Mouse (Mus musculus) heart, embryonic 14.5 days (tissue): ENCODE measurements at regions not wholly inside any gene's neighbourhood (a gene's known extent, or its start where the extent isn't known, plus 50 kb on each side); places are given as distances from the start of the nearest gene placed in this dataset.

Experiments used
- ATAC-seq: fragments of 200-750 bp; cut with Nextera tagmentation; 2 replicates; pipeline ENCODE4 v1.8.0; 2017; ENCODE audit warnings: low read depth, moderate TSS enrichment; ENCODE audit not compliant: insufficient number of reproducible peaks, insufficient read depth, low FRiP score
- H3K27ac ChIP-seq, 2 experiments: fragments of 200-500 bp in 1 of 2; fragments of 300-500 bp in 1 of 2; sonication (generic) in 1 of 2; replicated peaks in 1 of 2; 2 replicates each; pipeline ENCODE4 v1.5.1; 2012 to 2014; ENCODE audit warnings: low read depth in 2 of 2, low read length in 2 of 2, control low read depth in 1 of 2, mild to moderate bottlenecking in 1 of 2, mixed read lengths in 1 of 2; ENCODE audit not compliant: control insufficient read depth in 1 of 2, insufficient read depth in 1 of 2
- H3K27me3 ChIP-seq: fragments of 300-500 bp; sonication (generic); 2 replicates; pipeline ENCODE4 v1.6.1; 2014; ENCODE audit warnings: mild to moderate bottlenecking, low read length, control low read depth; ENCODE audit not compliant: control insufficient read depth, insufficient read depth
- H3K36me3 ChIP-seq: fragments of 300-500 bp; sonication (generic); 2 replicates; pipeline ENCODE4 v1.6.1; 2014; ENCODE audit warnings: mild to moderate bottlenecking, control low read depth, low read length, mixed read lengths; ENCODE audit not compliant: control insufficient read depth, insufficient read depth
- H3K4me1 ChIP-seq, 2 experiments: fragments of 200-500 bp in 1 of 2; fragments of 300-500 bp in 1 of 2; sonication (generic) in 1 of 2; 2 replicates each; pipeline ENCODE4 v1.6.1; 2012 to 2014; ENCODE audit warnings: low read length in 2 of 2, control low read depth in 1 of 2, mixed read lengths in 1 of 2; ENCODE audit not compliant: control insufficient read depth in 2 of 2, insufficient read depth in 2 of 2
- H3K4me2 ChIP-seq: fragments of 300-500 bp; sonication (generic); 2 replicates; pipeline ENCODE4 v1.6.1; 2014; ENCODE audit warnings: mild to moderate bottlenecking, low read length
- H3K4me3 ChIP-seq, 2 experiments: fragments of 200-500 bp in 1 of 2; fragments of 300-500 bp in 1 of 2; sonication (generic) in 1 of 2; 2 replicates each; pipeline ENCODE4 v1.5.1; 2012 to 2014; ENCODE audit warnings: low read length in 2 of 2, mild to moderate bottlenecking in 2 of 2, control low read depth in 1 of 2, low read depth in 1 of 2, moderate library complexity in 1 of 2; ENCODE audit not compliant: control insufficient read depth in 1 of 2, insufficient read depth in 1 of 2
- H3K9ac ChIP-seq: fragments of 300-500 bp; sonication (generic); 2 replicates; pipeline ENCODE4 v1.6.1; 2014; ENCODE audit warnings: mild to moderate bottlenecking, low read length
- H3K9me3 ChIP-seq: fragments of 300-500 bp; sonication (generic); 2 replicates; pipeline ENCODE4 v1.6.1; 2016; ENCODE audit warnings: low read length, control low read depth; ENCODE audit not compliant: control insufficient read depth
- WGBS: fragments of 180-500 bp; shearing (Covaris S2); extraction: QIAGEN DNeasy Blood & Tissue Kit; methylation state at CpG from one replicate; pipeline ENCODE4 v1.1.7; 2014; 5-methylcytosine and 5-hydroxymethylcytosine counted together

DNA sequence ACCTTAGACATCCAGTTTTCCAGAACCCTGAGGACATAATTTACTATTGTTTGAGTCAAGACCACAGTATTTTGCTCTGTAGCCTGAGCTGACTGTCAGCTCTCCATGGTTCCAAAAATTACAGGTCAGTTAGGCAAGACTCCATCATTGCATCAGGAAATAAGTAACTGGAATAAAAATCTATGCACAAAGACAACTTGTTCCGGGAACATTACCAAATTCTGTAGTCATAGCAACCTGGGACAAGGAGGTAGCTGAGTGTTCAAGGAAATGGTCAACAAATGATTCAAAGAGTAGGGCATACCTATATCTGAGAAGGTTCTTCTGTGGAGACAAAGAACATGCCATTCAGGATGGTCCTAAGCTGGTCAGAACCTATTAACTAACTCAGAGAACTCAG lies 867.3 kb downstream of the Kcnma1 start:
- no peaks in the 10 kb centered on the region for H3K36me3 ChIP-seq
- WGBS = 74% methylated on average over 1 of the region's 1 CpGs
- H3K4me3 ChIP-seq = no peak overlapping the region
- no peaks in the 10 kb centered on the region for H3K27me3 ChIP-seq
- no peaks in the 10 kb centered on the region for H3K9me3 ChIP-seq
- H3K9ac ChIP-seq = no peak overlapping the region
- no peak overlapping the region for H3K4me2 ChIP-seq
- H3K27ac ChIP-seq = no peak overlapping the region
- H3K4me1 ChIP-seq = no peaks in the 10 kb centered on the region
- no peak for ATAC-seq

DNA sequence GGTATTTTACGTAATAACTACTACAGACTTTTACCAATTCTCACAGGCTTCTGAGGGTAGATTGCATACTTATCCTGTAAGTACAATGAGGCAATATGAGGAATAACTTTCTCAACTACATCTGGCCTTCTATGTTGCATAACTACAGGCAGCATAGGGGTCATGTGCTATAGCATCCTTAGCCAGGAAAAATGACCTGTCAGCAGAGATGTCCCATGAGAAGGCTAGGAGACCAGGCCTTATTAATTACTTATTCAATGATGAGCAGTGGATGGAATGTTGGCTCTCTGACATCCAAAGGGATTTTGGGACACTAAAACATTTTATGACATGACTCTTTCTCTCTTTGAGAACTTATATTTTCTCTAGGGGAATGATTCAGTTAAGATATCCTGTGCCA lies 873.9 kb downstream of the Kcnma1 start:
- ATAC-seq = no peak
- 85% methylated on average over 1 of the region's 1 CpGs for WGBS
- H3K9me3 ChIP-seq = no peaks in the 10 kb centered on the region

DNA sequence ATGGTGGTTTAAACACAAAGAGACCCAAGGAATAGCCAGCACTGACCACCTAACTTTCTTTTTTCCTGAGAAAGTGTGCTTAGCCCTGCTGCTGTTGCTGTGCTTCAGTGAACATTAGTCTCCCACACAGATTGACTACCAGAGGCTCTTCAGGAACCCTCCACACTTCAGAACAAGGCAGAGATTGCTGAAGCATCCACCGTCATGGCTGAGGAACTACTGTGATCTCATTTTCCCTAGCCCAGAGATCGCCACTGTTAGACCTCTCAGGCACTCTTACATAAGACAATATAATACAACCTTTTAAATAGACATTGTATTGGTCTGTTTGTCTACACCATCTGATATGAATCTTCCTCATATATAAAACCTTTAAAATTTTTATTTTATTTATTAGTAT lies 879.6 kb downstream of the Kcnma1 start:
- H3K36me3 ChIP-seq = no peaks in the 10 kb centered on the region
- no peaks in the 10 kb centered on the region for H3K9me3 ChIP-seq
- no peak overlapping the region for H3K9ac ChIP-seq
- 84% methylated on average over 2 of the region's 2 CpGs for WGBS
- H3K4me2 ChIP-seq = no peak overlapping the region
- no peak overlapping the region for H3K27ac ChIP-seq
- no peaks in the 10 kb centered on the region for H3K4me1 ChIP-seq
- ATAC-seq = no peak
- no peaks in the 10 kb centered on the region for H3K27me3 ChIP-seq
- H3K4me3 ChIP-seq = no peak overlapping the region

More for the DNA sequence above, 873.9 kb downstream of the Kcnma1 start:
- Histone ChIP-seq H3K27me3 (no peaks in the 10 kb centered on the region), H3K4me1 (no peaks in the 10 kb centered on the region), H3K4me2 (no peak overlapping the region), H3K4me3 (no peak overlapping the region), H3K9ac (no peak overlapping the region), H3K36me3 (no peaks in the 10 kb centered on the region), H3K27ac (no peak overlapping the region)

DNA sequence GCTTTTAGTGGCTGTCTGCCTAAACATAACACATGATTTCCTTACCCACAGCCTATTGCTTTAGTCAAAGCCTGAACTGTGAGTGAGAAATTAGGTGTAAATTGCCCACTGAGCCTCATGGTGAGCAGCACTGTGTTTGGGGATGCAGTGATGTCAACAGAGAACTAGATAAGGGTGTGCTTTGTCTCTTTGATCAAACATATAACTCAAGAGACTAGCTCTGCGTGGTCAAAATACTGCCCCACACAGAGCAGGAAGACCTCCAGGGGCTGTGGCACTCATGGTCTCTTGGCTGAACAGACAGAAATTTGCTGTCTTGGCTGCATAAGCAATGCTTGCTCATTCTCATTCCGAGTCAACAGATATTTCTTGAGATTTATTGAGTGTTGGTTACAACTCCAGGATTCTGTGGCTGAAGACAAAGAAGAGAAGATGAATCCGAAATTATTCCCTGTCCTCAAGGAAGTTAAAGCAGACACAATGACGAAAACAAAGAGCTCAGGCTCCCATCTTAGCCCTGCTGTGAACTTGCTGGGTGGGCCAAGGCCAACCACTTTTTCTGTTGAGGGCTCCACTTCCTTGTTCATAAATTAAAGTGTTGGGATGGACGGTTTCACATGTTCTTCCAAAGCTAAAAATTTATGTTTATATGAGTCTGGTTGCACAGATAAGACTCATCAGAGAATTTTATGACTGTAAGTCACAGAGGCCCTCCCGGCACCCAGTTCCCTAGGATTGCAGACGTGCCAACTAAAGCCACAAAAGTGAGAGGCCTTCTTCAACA lies 882.4 kb downstream of the Kcnma1 start:
- H3K27ac ChIP-seq = no peak overlapping the region
- no peak overlapping the region for H3K4me2 ChIP-seq
- H3K4me1 ChIP-seq = no peaks in the 10 kb centered on the region
- no peak for ATAC-seq
- no peak overlapping the region for H3K9ac ChIP-seq
- H3K9me3 ChIP-seq = no peaks in the 10 kb centered on the region
- 64% methylated on average over 7 of the region's 7 CpGs for WGBS
- no peak overlapping the region for H3K4me3 ChIP-seq
- no peaks in the 10 kb centered on the region for H3K36me3 ChIP-seq
- H3K27me3 ChIP-seq = no peaks in the 10 kb centered on the region

DNA sequence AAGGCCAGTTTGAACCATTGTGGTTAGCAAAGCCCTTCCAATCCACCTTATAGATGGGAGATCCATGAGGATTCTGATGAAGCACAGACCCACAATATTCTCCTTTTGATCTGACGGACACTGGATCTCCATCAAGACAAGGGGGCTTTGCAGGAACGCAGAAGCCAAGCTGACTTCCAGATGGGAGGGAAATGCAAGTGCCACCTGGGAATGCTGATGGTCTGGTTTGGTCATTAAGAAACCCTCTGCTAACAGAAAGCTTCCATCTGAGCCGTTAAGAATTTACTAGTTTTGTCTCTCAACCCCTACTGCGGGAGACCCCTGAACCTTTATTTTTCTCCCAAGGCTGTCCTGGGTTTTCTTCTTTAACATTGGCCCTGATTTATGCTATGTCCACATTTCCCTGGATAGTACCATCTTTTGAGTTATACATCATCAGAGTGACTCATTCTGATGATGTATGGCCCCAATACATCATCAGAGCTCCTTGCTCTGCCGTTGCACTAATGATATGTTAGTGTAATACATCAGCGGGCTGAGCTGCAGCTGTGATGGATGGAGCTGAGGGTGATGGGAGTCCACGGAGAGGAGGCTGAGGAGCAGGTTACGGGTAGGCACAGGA lies 898.3 kb downstream of the Kcnma1 start:
- Histone ChIP-seq H3K4me3 (no peak overlapping the region), H3K4me1 (no peaks in the 10 kb centered on the region), H3K9me3 (no peaks in the 10 kb centered on the region), H3K36me3 (no peaks in the 10 kb centered on the region), H3K4me2 (no peak overlapping the region), H3K9ac (no peak overlapping the region), H3K27me3 (no peaks in the 10 kb centered on the region), H3K27ac (no peak overlapping the region)
- no peak for ATAC-seq
- 73% methylated on average over 8 of the region's 8 CpGs for WGBS

- no peak overlapping the region for H3K4me2 ChIP-seq
Observed at GRCm38 (mm10) chr14:23114910-23115309, 899.4 kb downstream of the Kcnma1 start.

DNA sequence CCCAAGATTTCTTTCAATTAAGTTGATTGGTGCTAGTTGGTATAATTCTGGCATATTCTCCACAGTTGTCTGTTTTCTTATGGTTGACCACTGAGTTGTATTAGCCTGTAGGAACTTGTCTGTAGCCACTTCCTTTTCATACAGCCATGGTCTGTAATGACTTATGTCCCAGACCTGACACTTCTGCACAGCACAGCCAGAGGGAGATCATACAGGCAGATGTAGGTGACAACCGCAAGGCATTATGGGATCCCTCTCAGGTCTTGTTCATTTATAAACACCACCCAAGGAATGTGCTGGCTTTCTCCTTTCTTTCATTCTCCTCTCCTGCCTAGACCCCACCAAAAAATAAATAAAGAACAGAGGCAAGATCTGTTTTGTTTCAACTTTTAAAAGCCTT lies 899.8 kb downstream of the Kcnma1 start:
- 86% methylated on average over 1 of the region's 1 CpGs for WGBS

More at GRCm38 (mm10) chr14:23114910-23115309, 899.4 kb downstream of the Kcnma1 start:
- Histone ChIP-seq H3K4me1 (no peaks in the 10 kb centered on the region), H3K27me3 (no peaks in the 10 kb centered on the region), H3K9ac (no peak overlapping the region), H3K27ac (no peak overlapping the region), H3K4me3 (no peak overlapping the region), H3K9me3 (no peaks in the 10 kb centered on the region), H3K36me3 (no peaks in the 10 kb centered on the region)
- WGBS = 69% methylated on average over 5 of the region's 5 CpGs
- no peak for ATAC-seq

More for the DNA sequence above, 899.8 kb downstream of the Kcnma1 start:
- no peak for ATAC-seq
- no peaks in the 10 kb centered on the region for H3K4me1 ChIP-seq
- H3K9ac ChIP-seq = no peak overlapping the region
- no peak overlapping the region for H3K4me2 ChIP-seq
- no peak overlapping the region for H3K4me3 ChIP-seq
- no peak overlapping the region for H3K27ac ChIP-seq
- H3K36me3 ChIP-seq = no peaks in the 10 kb centered on the region
- H3K27me3 ChIP-seq = no peaks in the 10 kb centered on the region
- H3K9me3 ChIP-seq = no peaks in the 10 kb centered on the region
